Mouse (Mus musculus): ENCODE results near the gene Hspb2. TPM values are rescaled to one million over a fixed set of nuclear protein-coding genes. Genes with fewer than 3 reads are reported as not detected.
A peak's percentile ranks its signal among the peaks of the same experiment; 100 is the strongest.

Gene Hspb2
- total RNA-seq, 2 experiments from 2014 or later: 1.5 to 2.2 TPM

GRCm38 (mm10) chr9:50711337-50711736 lies 40.8 kb downstream of the Hspb2 start:
- no peak for DNase-seq

- DNase-seq: peak; percentile 58 to 62
These were observed 43.0 kb downstream of the Hspb2 start for GRCm38 (mm10) chr9:50709108-50709507.

- no peak for DNase-seq
These were observed 47.2 kb downstream of the Hspb2 start for GRCm38 (mm10) chr9:50704907-50705306.

Other genes with a start within 250 kb of the Hspb2 start
- gene Pts, start 223.6 kb downstream of the Hspb2 start, total RNA-seq (2021): 10 to 100 TPM; 59.2 to 88.5 TPM
- gene Il18, start 197.5 kb downstream of the Hspb2 start, total RNA-seq (2021): 1 to 10 TPM; 4.3 to 5.5 TPM
- 1 to 10 TPM; 2.7 to 5.7 TPM for gene Bco2, start 197.2 kb downstream of the Hspb2 start, total RNA-seq (2021)
- gene Tex12, start 191.0 kb downstream of the Hspb2 start, total RNA-seq (2021): not detected
- gene Sdhd, start 148.5 kb downstream of the Hspb2 start, total RNA-seq (2021): 100 to 1,000 TPM; 261 to 290 TPM
- 100 to 1,000 TPM; 196 to 200 TPM for gene Timm8b, start 148.4 kb downstream of the Hspb2 start, total RNA-seq (2021)
- 1 to 10 TPM; 2.2 to 2.3 TPM for gene Pih1d2, start 135.0 kb downstream of the Hspb2 start, total RNA-seq (2021)
- 10 to 100 TPM; 19.5 to 26.4 TPM for gene Nkapd1, start 134.9 kb downstream of the Hspb2 start, total RNA-seq (2021)
- gene Dlat, start 92.6 kb downstream of the Hspb2 start, total RNA-seq (2021): 100 to 1,000 TPM; 161 to 169 TPM
- 1 to 10 TPM; 5.6 to 6.2 TPM for gene Dixdc1, start 12.8 kb downstream of the Hspb2 start, total RNA-seq (2021)
- gene 2310030G06Rik, start 5.8 kb downstream of the Hspb2 start, total RNA-seq (2021): 1 to 10 TPM; 3.5 to 4.6 TPM
- 10 to 100 TPM; 21.2 to 46.6 TPM for gene Cryab, start 1.0 kb downstream of the Hspb2 start, total RNA-seq (2021)
- gene Fdxacb1, start 15.9 kb upstream of the Hspb2 start, total RNA-seq (2021): 1 to 10 TPM; 4.2 to 6.1 TPM
- 10 to 100 TPM; 24.2 to 27.7 TPM for gene Alg9, start 22.7 kb upstream of the Hspb2 start, total RNA-seq (2021)
- gene 1110032A03Rik, start 23.2 kb upstream of the Hspb2 start, total RNA-seq (2021): 10 to 100 TPM; 34.9 to 44.5 TPM
- 10 to 100 TPM; 35.4 to 35.7 TPM for gene Ppp2r1b, start 92.9 kb upstream of the Hspb2 start, total RNA-seq (2021)